Mouse (Mus musculus) CH12.LX (cell line): Measurements from ENCODE around the gene Dusp16. TPM values are rescaled to one million over a fixed set of nuclear protein-coding genes. Genes with fewer than 3 reads are reported as not detected.

ENCODE experiments used
- DNase-seq: peaks from one replicate; pipeline ENCODE4 v3.0.0-alpha.2; 2013; ENCODE audit errors: extremely low read depth
- H3K27ac ChIP-seq: 2 replicates; pipeline ENCODE4 v1.5.1; 2012; ENCODE audit warnings: low read depth, mild to moderate bottlenecking, control low read depth, moderate library complexity; ENCODE audit not compliant: insufficient read depth
- H3K27me3 ChIP-seq: replicated peaks from 2 replicates; pipeline ENCODE3; 2012; ENCODE audit warnings: inconsistent platforms
- H3K36me3 ChIP-seq, 2 experiments: replicated peaks in 1 of 2; 2 replicates each; pipeline versions ENCODE3 to v1.6.1; 2012; ENCODE audit warnings: inconsistent platforms in 1 of 2, low read length in 1 of 2, mild to moderate bottlenecking in 1 of 2, mixed read lengths in 1 of 2, moderate library complexity in 1 of 2; ENCODE audit not compliant: control insufficient read depth in 1 of 2, insufficient read depth in 1 of 2
- H3K4me1 ChIP-seq, 2 experiments: 2 replicates each; pipeline ENCODE4 v1.6.1; 2012; ENCODE audit warnings: inconsistent platforms in 1 of 2, moderate library complexity in 1 of 2; ENCODE audit not compliant: insufficient read depth in 2 of 2, control insufficient read depth in 1 of 2
- H3K4me2 ChIP-seq: 2 replicates; pipeline ENCODE4 v1.6.1; 2012; ENCODE audit warnings: low read depth, mild to moderate bottlenecking, control low read depth; ENCODE audit not compliant: poor library complexity, insufficient read depth, severe bottlenecking
- H3K4me3 ChIP-seq, 3 experiments: fragments of 150-350 bp in 1 of 3; sonication (generic) in 1 of 3; replicated peaks in 1 of 3; 2 replicates each; pipeline versions ENCODE3 to v1.5.1; 2011 to 2012; ENCODE audit warnings: low read depth in 2 of 3, low read length in 2 of 3, mild to moderate bottlenecking in 2 of 3, moderate library complexity in 2 of 3, control low read depth in 1 of 3, improper control_type of control experiment in 1 of 3, inconsistent platforms in 1 of 3, mixed read lengths in 1 of 3; ENCODE audit not compliant: poor library complexity in 1 of 3
- H3K79me2 ChIP-seq: replicated peaks from 2 replicates; pipeline ENCODE4 v1.6.1; 2012; ENCODE audit warnings: mild to moderate bottlenecking, moderate library complexity; ENCODE audit not compliant: control insufficient read depth, poor library complexity, insufficient read depth, severe bottlenecking; ENCODE audit errors: extremely low read depth
- H3K9ac ChIP-seq: 2 replicates; pipeline ENCODE4 v1.6.1; 2012; ENCODE audit warnings: low read depth, mild to moderate bottlenecking, control low read depth, moderate library complexity; ENCODE audit not compliant: insufficient read depth
- H3K9me3 ChIP-seq: replicated peaks from 2 replicates; pipeline ENCODE3; 2012; ENCODE audit warnings: low read length, inconsistent platforms, mixed read lengths
- BHLHE40 ChIP-seq: IDR thresholded peaks from 2 replicates; pipeline ENCODE4 v1.6.1; 2011; ENCODE audit warnings: mild to moderate bottlenecking, low read depth, low read length, improper control_type of control experiment
- CHD2 ChIP-seq: IDR thresholded peaks from 2 replicates; pipeline ENCODE4 v1.6.1; 2011; ENCODE audit warnings: low read length, improper control_type of control experiment
- E2F4 ChIP-seq: IDR thresholded peaks from 2 replicates; pipeline ENCODE4 v1.6.1; 2011; ENCODE audit warnings: low read depth, low read length, improper control_type of control experiment; ENCODE audit not compliant: insufficient replicate concordance
- ELF1 ChIP-seq: IDR thresholded peaks from 2 replicates; pipeline ENCODE4 v1.6.1; 2014; ENCODE audit warnings: low read depth, mild to moderate bottlenecking, inconsistent platforms, low read length, improper control_type of control experiment
- EP300 ChIP-seq: IDR thresholded peaks from 2 replicates; pipeline ENCODE4 v1.6.1; 2011; ENCODE audit warnings: low read length, improper control_type of control experiment
- ETS1 ChIP-seq: conservative IDR thresholded peaks from 2 replicates; pipeline ENCODE4 v1.6.1; 2012; ENCODE audit warnings: low read depth, mild to moderate bottlenecking, inconsistent platforms, low read length, improper control_type of control experiment, moderate library complexity
- GABPA ChIP-seq: IDR thresholded peaks from 2 replicates; pipeline ENCODE4 v1.6.1; 2012; ENCODE audit warnings: low read depth, low read length, improper control_type of control experiment, inconsistent platforms; ENCODE audit not compliant: insufficient replicate concordance
- HCFC1 ChIP-seq: IDR thresholded peaks from 2 replicates; pipeline ENCODE4 v1.6.1; 2012; ENCODE audit warnings: low read depth, mild to moderate bottlenecking, inconsistent platforms, low read length, improper control_type of control experiment
- IRF4 ChIP-seq: IDR thresholded peaks from 2 replicates; pipeline ENCODE4 v1.6.1; 2014; ENCODE audit warnings: low read depth, mild to moderate bottlenecking, inconsistent platforms, low read length, improper control_type of control experiment
- JUND ChIP-seq: conservative IDR thresholded peaks from 2 replicates; pipeline ENCODE4 v1.6.1; 2011; ENCODE audit warnings: low read depth, low read length, improper control_type of control experiment
- KAT2A ChIP-seq: IDR thresholded peaks from 2 replicates; pipeline ENCODE4 v1.6.1; 2012; ENCODE audit warnings: low read length, improper control_type of control experiment, inconsistent platforms; ENCODE audit not compliant: insufficient replicate concordance
- MAX ChIP-seq: IDR thresholded peaks from 2 replicates; pipeline ENCODE4 v1.6.1; 2011; ENCODE audit warnings: low read length, improper control_type of control experiment
- MEF2A ChIP-seq: IDR thresholded peaks from 2 replicates; pipeline ENCODE4 v1.6.1; 2014; ENCODE audit warnings: low read depth, mild to moderate bottlenecking, inconsistent platforms, low read length, improper control_type of control experiment, borderline replicate concordance
- MYC ChIP-seq: IDR thresholded peaks from 2 replicates; pipeline ENCODE4 v1.6.1; 2011; ENCODE audit warnings: low read depth, mild to moderate bottlenecking, improper control_type of control experiment, low read length
- NELFE ChIP-seq: IDR thresholded peaks from 2 replicates; pipeline ENCODE4 v1.6.1; 2011; ENCODE audit warnings: low read depth, low read length, improper control_type of control experiment
- NRF1 ChIP-seq: IDR thresholded peaks from 2 replicates; pipeline ENCODE4 v1.6.1; 2014; ENCODE audit warnings: low read depth, mild to moderate bottlenecking, inconsistent platforms, low read length, improper control_type of control experiment, moderate library complexity
- POLR2AphosphoS2 ChIP-seq: IDR thresholded peaks from 2 replicates; pipeline ENCODE4 v1.6.1; 2011; ENCODE audit warnings: low read depth, low read length, improper control_type of control experiment
- RAD21 ChIP-seq: IDR thresholded peaks from 2 replicates; pipeline ENCODE4 v1.6.1; 2011; ENCODE audit warnings: low read depth, mild to moderate bottlenecking, low read length, improper control_type of control experiment, moderate library complexity
- SIN3A ChIP-seq: IDR thresholded peaks from 2 replicates; pipeline ENCODE4 v1.6.1; 2012; ENCODE audit warnings: low read length, improper control_type of control experiment, inconsistent platforms
- SMC3 ChIP-seq: IDR thresholded peaks from 2 replicates; pipeline ENCODE4 v1.6.1; 2011; ENCODE audit warnings: low read depth, low read length, improper control_type of control experiment
- TBP ChIP-seq: conservative IDR thresholded peaks from 2 replicates; pipeline ENCODE4 v1.6.1; 2011; ENCODE audit warnings: low read depth, low read length, improper control_type of control experiment
- UBTF ChIP-seq: IDR thresholded peaks from 2 replicates; pipeline ENCODE4 v1.6.1; 2012; ENCODE audit warnings: low read depth, mild to moderate bottlenecking, inconsistent platforms, low read length, improper control_type of control experiment, moderate library complexity
- USF1 ChIP-seq: IDR thresholded peaks from 2 replicates; pipeline ENCODE4 v1.6.1; 2014; ENCODE audit warnings: low read depth, mild to moderate bottlenecking, inconsistent platforms, low read length, improper control_type of control experiment
- USF2 ChIP-seq: conservative IDR thresholded peaks from 2 replicates; pipeline ENCODE4 v1.6.1; 2011; ENCODE audit warnings: low read depth, low read length, improper control_type of control experiment
- ZMIZ1 ChIP-seq: IDR thresholded peaks from 2 replicates; pipeline ENCODE4 v1.6.1; 2012; ENCODE audit warnings: low read depth, mild to moderate bottlenecking, inconsistent platforms, low read length, improper control_type of control experiment
- ZNF384 ChIP-seq: IDR thresholded peaks from 2 replicates; pipeline ENCODE4 v1.6.1; 2012; ENCODE audit warnings: low read depth, low read length, improper control_type of control experiment, inconsistent platforms
- dilution Hi-C: fragments of 300-500 bp; cut with MboI; formaldehyde crosslinking; loops from 2 replicates; pipeline ENCODE4 v1.14.3; 2020; ENCODE audit warnings: low sequenced_read_pairs; ENCODE audit not compliant: extremely low pct_unique_long_range_greater_than_20kb, extremely low pct_ligation_motif_present
- in situ Hi-C: fragments of 300-500 bp; cut with MboI; formaldehyde crosslinking; loops from 3 replicates; pipeline ENCODE4 v1.14.3; 2019; ENCODE audit warnings: low sequenced_read_pairs, low pct_ligation_motif_present, low pct_unique_long_range_greater_than_20kb, mixed read lengths
- polyA plus RNA-seq: library from polyadenylated mRNA; unstranded; fragments of >175 nt; gene quantifications from 2 replicates; pipeline ENCODE4 v1.2.1, GENCODE M21; 2012; ENCODE audit warnings: low read depth; ENCODE audit not compliant: insufficient read length
- total RNA-seq, 2 experiments: library from RNA; depleted of rRNA; stranded (reverse); fragments of 300-350 nt in 1 of 2; fragments of >200 nt in 1 of 2; gene quantifications; 2 replicates each; pipeline ENCODE4 v1.2.3; 2012 to 2014

Gene Dusp16
- total and polyA plus RNA-seq, 3 experiments, result 3.7 to 13.1 (median 10.6) TPM

DNA sequence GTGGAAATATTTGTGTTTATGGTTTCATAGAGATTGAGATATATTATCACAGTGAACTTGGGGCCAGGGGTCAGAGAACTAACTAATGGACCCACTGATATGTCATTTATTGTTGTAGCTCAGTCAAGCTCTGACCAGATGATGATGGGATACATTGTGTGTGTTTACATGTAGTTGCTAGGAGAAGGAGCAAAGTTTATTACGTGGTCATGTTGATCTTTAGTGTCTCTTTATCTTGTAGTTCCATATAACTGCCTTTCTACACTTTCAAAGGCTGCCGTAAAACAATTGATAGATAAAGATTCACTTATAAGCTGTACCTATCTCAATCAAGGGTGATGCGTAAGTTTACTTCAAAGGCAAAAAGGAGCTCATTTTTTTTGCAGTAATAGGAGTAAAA, 114.4 kb downstream of the Dusp16 start:
- no peak for DNase-seq
- Histone ChIP-seq H3K4me1 (peaks cover 5 to 9% of the 10 kb centered on the region in 2 experiments), H3K79me2 (no peaks in the 10 kb centered on the region), H3K27ac (no peak overlapping the region), H3K4me3 (no peak overlapping the region), H3K9ac (no peak overlapping the region), H3K9me3 (no peaks in the 10 kb centered on the region), H3K4me2 (no peak overlapping the region), H3K36me3 (peaks cover 0 to 3% of the 10 kb centered on the region in 2 experiments), H3K27me3 (no peaks in the 10 kb centered on the region)
- dilution Hi-C loops, result no loop called here
- in situ Hi-C loops, result no loop called here
- TF ChIP-seq TBP (no peak), USF2 (no peak), MYC (no peak), NELFE (no peak), BHLHE40 (no peak), ELF1 (no peak), EP300 (no peak), POLR2AphosphoS2 (no peak), USF1 (no peak), ZNF384 (no peak), ZMIZ1 (no peak), RAD21 (no peak), NRF1 (no peak), E2F4 (no peak), GABPA (no peak), MAX (no peak)

GRCm38 (mm10) chr6:134677504-134677903, 114.9 kb downstream of the Dusp16 start:
- dilution Hi-C loops, result no loop called here
- Histone ChIP-seq H3K9ac (no peak overlapping the region), H3K4me2 (no peak overlapping the region)
- no peak for TF ChIP-seq ZMIZ1
- no peak for TF ChIP-seq JUND
- no peak for TF ChIP-seq HCFC1
- no peak for TF ChIP-seq NRF1
- no peak for TF ChIP-seq IRF4
- TF ChIP-seq SMC3, result no peak
- TF ChIP-seq TBP, result no peak
- no peak for TF ChIP-seq CHD2
- TF ChIP-seq USF2, result no peak
- TF ChIP-seq KAT2A, result no peak
- TF ChIP-seq UBTF, result no peak
- TF ChIP-seq NELFE, result no peak
- TF ChIP-seq ELF1, result no peak
- TF ChIP-seq SIN3A, result no peak
- TF ChIP-seq ETS1, result no peak
- TF ChIP-seq MEF2A, result no peak
- TF ChIP-seq, all 38 proteins: peak for 0
- H3K36me3 ChIP-seq, result peaks cover 0 to 2% of the 10 kb centered on the region in 2 experiments
- DNase-seq, result no peak
- peaks cover 5 to 14% of the 10 kb centered on the region in 2 experiments for H3K4me1 ChIP-seq
- H3K79me2 ChIP-seq, result no peaks in the 10 kb centered on the region
- no peaks in the 10 kb centered on the region for H3K9me3 ChIP-seq
- H3K4me3 ChIP-seq, result no peak overlapping the region
- in situ Hi-C loops, result no loop called here
- no peaks in the 10 kb centered on the region for H3K27me3 ChIP-seq
- no peak overlapping the region for H3K27ac ChIP-seq
